Mouse (Mus musculus): ENCODE results near the gene Cldn13.
A peak's percentile ranks its signal among the peaks of the same experiment; 100 is the strongest.

Cldn13 gene

DNA sequence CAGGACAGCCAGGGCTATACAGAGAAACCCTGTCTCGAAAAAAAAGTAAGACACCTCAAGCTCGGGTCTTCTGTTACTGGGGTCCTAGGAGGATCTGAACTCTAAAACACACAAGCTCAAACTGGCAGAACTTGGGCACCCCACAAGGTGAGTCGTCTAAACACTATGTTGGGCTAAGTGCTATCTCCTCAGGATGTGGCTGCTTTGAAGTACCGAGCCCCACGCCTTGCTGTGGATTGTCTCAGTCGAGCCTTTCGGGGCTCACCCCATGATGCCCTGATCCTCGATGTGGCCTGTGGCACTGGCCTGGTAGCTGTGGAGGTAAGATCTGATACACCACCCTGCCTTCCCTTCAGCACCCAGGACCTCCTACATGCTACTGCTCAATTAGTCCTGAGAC is 18.0 kb upstream of the Cldn13 start:
- DNase-seq, result no peak

DNA sequence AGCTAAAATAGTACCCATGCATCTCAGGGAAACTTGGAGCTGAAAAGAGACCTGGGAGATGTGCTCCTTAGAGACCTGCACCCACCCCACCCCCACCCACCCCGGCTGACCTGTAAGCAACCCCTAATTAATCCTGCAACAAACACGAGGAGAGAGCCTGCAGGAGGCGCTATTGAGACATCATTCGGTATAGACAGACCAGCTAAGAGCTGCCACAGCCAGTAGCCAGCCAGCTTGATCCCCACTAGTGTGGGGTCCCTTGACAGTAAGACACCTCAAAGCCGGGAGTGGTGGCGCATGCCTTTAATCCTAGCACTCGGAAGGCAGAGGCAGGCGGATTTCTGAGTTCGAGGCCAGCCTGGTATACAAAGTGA is 17.6 kb upstream of the Cldn13 start:
- DNase-seq, result peak; percentile 66 to 79

DNA sequence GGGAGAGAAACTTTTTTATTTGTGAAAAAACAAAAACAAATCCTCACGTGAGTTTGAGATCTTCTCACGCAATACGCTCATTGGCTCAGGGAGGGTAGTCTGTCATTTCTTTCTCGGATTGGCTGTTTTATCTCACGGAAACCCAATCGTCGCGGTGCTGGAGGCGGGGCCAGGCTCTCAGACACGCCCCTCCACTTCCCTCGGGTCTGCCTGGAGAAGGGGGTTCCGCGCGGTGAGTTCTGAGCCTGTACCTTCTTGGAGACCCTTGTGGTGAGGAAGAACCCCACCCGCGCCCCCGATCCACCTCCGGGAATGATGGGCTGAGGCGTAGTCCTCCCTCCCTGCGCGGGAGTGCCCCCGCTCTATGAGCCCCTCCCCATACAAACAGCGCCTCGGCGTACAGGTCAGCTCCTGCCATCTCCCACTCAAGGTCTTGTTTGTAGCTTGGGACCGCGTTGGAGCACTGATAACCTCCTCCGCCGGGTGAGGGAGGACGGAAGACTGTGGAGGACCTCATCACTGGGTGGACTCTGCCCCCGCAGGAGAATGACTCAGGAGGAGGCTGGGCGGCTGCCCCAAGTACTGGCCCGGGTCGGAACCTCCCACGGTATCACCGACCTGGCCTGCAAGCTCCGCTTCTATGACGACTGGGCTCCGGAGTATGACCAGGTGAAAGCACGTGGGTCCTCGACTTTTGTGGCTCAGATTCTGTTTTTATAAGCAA is 17.0 kb upstream of the Cldn13 start, which contains the start of gene Mettl27:
Gene Mettl27, plus strand, starts transcription at position 190 of the 724 bp plus-strand sequence.
- DNase-seq, result peak; percentile 93 to 94

DNA sequence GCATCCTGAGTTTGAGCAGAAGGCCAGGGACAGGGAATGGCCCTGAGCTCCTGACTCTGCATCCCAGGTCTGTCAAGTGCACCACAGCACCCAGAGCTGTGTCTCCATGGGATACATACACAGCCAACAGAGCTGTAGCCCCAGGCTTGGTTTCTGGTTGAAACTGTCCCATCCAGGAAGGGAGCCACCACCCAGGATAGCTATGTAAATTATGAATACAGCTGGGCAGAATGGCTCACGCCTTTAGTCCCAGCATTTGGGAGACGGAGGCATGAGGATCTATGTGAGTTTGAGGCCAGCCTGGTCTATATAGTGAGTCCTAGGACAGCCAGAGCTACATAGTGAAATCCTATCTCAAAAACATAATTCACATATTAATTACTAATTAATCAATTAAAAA is 14.7 kb upstream of the Cldn13 start:
- no peak for DNase-seq

DNA sequence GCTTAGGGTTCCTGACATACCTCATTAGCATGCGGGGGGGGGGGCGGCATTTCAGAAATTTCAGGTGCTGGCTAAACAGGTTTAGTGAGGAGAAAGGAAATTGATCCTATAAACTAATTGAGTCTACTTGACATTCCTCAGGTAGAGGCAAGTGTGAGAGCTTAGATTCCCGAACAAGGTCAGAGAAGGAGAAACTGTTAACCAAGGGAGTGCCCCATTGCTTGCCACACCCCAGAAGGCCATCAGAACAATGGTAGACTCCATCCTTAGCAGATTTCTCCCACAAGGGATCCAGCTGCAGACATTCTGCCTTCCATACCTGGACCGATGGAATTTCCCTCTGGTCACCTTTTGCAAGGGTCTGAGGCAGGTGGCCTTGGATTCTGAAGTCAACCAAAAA is 11.4 kb upstream of the Cldn13 start:
- DNase-seq, result no peak

DNA sequence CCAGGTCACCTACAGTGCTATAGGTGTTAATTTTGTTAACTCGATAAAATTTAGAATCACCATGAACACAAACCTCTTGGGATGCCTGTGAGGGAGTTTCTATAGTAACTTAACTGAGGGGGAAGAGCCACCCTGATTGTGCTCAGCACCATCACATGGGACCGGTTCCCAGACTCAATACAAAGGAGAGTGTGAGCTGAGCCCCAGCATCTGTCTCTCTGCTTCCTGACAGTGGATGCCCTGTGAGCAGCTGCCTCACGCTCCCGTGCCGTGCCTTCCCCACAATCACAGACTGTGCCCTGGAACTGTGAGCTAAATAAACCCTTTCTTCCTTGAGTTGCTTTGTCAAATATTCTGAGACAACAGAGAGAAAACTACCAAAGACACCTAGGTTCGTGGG is 7.8 kb upstream of the Cldn13 start:
- no peak for DNase-seq

DNA sequence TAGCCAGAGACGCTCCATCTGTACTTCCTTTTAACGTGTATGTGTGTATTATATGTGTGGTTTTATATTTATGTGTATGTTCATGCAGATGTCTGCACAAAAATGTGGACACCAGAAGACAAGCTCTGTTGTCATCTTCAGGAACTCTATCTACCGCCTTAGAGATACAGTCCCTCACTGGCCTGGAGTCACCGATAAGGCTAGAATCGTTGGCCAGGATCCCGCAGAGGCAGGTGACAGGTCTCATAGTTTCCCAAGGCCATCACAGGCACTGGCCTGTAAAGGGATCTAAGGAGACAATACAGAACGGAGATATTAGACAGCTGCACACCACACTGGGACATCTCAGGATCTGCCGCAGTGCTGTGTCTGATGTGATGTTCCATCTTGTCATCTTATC is 5.8 kb upstream of the Cldn13 start:
- no peak for DNase-seq

DNA sequence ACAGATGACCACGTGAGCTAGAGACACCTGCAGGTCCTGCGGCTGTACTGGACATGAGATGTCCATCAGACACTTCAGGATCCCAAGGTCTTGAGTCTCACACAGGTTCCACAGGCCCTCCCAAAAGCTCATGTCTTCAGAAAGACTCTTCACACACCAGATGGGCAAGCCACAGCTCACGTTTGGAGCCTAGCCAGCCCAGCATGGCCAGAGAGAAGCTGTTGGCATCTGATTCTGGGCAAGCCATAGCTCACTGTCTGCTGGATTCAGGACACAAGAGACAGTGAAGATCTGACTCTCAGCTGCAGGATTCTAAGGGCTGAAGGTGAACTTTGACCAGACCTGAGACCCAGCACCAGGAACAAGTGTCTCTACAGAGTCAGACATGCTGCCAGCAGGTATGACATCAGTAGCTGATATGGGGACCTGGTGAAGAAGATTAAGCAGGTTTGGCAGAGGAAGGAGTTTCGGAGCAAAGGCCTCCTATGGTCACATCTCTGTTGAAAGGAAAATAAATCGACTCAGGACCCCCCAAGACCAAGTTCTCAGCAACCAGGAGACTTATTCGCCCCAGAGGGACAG is 4.9 kb upstream of the Cldn13 start:
- DNase-seq, result no peak

DNA sequence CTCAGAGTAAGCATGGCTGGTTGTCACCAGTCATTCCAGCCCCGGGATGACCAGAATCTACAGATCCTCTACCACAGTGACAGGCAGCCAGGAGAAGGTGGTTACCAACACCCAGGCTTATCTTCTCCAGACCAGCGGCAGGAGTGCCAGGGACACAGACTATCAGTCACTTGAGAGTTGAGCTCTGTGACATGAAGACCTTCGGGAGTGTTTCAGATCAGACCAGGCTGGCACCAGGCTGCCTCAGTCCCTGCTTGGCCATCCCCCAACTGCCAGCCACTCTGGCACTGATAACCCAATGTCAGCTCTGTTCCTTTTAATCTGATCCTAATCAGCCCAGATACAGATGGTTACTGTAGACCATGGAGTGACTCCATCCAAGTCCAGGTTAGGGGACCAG is 3.8 kb upstream of the Cldn13 start:
- DNase-seq, result no peak

DNA sequence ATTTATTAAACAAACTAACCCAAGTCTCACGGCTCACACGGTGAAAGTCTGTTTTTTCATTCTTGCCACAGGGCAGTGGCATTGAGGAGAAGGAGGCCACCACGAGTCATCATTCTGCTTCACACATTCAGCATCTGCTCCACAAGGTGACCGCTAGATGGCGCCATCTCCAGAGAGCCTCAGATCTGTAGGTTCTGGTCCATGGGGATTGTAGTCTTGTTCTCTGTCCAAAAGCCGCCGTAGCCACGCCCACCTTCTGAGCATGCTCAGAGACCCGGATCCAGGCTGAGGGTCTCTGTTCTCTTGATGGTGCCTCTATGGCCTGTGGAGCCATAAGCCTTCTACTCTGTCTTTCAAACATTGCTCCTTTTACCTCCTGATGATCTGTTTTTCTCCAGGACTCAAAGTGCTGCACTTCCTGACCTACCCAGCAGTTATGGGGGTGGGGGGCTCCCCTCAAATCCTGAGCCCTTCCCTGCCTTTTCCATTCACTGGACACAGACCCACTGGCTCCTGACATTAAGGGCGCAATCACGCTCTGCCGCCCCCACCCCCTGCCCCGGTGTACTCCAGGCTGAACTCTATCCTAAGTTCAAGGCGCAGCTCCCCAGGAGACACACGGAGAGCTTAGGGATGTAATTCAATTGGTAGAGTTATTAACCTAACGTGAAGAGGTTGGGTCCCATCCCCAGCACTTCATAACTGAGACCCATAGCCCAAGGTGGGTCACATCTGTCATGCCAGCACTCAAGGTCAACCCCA is 2.9 kb upstream of the Cldn13 start:
- peak; percentile 66 to 87 for DNase-seq

DNA sequence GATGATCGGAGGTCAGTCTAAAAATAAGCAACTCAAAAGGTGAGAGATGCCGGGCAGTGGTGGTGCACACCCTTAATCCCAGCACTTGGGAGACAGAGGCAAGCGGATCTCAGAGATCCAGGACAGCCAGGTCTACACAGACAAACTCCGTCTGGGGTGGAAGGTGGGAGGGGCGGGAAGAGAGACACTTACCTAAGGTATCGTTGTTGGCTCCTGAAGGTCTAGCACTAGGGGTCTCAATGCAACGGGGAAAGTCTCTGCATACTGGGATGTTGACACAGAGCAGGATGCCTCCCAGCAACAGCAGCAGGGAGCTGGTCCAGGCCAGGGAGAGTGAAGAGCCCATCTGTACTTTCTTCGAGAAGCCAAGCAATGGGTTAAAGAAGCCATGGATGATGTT is 816 bp downstream of the Cldn13 start:
- no peak for DNase-seq

DNA sequence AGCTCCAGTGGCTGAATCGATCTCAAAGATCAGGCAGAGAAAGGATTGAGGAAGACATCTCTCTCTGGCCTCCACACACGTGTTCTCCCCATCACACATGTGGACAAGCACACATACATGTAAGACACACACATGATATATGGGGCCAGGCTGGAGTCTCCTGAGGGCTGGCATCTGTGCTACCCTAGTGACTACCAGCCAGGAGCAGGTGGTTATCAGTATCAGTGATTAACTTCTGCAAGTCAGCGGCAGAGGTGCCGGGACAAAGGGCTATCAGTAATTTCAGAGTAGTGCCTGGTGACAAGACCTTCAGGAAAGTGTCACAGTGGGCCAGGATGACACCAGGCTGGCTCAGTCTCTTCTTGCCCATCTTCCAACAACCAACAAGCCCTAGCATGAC is 1.6 kb downstream of the Cldn13 start:
- no peak for DNase-seq

DNA sequence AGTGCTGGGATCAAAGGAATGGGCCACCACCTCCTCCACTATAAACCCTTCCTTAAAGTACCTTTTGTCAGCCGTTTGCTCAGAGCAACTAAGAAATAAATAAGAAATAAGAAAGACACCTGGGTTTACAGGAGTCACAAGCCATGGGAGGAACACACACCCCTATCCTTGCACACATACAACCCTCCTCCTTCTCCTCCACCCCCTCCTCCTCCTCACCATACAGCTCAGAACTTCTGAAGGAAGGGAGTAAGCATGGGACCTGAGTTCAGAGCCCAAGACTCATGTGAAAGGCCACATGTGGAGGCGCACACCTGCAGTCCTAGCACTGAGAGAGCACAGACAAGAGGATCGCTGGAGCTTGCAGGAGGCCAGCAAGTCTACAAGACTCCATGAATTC is 2.0 kb downstream of the Cldn13 start:
- no peak for DNase-seq

DNA sequence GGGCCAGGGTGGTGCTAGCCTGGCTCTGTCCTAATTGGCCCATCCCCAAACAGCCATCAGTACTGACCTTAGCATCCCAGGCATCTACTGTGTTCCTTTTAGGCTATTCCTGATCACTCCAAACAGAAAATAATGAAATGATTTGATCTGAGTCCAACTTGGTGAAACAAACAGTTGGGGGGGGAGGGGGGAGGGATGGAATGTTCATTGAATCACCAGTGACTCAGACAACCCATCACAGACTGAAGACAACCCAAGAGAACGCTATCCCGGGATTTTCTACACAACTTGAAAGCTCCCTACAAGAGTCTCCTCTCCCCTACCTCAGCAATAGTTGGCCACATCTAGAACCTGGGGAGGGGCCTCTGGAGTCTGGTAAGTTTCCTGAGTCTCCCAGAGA is 3.4 kb downstream of the Cldn13 start:
- DNase-seq, result no peak

DNA sequence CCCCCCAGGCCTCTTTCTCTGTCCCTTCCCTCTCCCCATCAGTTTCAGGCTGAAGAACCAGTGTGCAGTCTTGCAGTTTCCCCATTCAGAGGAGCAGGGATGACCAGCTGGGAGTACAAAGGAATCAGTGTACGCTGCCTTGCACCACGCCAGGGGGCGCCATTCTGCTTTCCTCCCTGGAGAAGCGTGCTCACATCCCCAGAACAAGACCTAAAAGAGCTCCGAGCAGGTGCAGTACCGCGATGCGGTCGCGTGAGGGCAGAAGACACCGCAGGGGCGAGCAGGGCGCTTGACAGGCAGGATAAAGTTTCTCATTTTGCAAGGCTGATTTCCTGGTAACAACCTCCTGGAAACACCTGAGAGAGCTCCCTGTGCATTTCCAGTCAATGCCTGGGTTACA is 8.2 kb downstream of the Cldn13 start:
- DNase-seq, result peak; percentile 93 to 98

DNA sequence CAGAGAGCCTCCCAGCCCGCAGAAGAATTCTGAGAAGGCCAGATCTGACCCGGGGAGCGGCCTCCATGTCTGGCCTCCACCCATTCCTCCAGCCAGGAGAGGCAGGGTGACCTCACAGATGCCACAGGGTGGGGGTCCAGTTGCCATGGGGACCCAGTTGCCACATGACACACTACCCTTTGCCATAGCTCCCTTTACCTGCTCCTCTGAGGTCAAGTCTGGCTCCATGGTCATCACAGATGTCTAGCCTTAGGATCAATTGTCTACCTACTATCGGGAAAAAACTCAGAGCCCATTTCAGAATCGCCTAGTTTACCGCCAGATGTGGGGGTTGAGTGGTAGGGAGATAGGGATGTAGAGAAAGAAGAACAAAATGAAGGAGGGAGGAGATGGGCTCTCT is 8.7 kb downstream of the Cldn13 start, which contains the start of gene Tmem270:
Gene Tmem270, minus strand, starts transcription at position 101 of the 400 bp plus-strand sequence.
- no peak for DNase-seq

DNA sequence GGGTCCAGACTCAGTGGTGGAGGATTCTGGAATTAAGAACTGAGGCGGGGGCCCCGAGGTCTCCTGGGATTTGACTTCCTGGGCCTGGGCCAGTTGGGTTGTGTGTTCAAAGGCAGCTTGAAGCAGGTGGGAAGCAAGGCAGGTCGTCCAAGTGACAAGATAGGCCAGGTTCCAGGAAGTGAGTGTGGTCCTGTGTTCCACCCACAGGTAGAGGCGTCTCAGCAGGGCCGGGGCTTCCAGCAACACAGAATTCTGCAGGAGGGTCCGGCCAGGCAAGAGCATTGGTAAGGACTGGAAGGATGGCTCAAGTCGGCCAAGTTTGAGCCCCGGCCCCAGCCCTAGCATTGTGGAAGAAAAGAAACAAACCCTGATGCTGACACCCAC is 13.7 kb downstream of the Cldn13 start:
- no peak for DNase-seq

DNA sequence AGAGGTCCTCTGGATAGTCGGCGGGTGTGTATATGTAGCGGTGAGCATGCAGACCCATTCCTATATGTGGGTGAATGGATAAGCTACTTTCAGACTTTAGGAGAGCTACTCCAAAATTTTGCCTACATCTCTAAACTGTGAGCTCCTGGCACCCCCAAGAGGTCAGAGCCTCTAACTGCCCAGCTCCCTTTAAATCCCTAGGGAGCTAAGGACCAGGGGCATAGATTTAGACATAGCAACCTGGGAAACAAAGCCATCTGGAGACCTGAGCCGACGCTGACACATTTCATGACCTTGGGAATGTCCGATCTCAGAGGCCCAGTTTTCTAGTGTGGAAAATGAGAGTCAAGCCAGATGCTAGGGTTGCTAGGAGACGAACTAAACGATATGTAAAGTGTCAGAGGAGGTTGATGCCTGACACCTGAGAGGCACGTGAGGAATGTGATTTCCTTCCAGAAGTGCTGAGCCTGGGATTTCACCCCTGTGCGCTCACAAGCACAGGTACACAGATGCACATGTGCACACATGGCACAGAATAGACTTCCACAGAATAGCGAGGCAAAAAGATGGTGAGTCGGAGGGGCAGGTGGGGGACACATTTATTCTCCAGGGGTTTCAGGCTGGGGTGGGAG is 14.2 kb downstream of the Cldn13 start:
- DNase-seq, result peak; percentile 41 to 66

DNA sequence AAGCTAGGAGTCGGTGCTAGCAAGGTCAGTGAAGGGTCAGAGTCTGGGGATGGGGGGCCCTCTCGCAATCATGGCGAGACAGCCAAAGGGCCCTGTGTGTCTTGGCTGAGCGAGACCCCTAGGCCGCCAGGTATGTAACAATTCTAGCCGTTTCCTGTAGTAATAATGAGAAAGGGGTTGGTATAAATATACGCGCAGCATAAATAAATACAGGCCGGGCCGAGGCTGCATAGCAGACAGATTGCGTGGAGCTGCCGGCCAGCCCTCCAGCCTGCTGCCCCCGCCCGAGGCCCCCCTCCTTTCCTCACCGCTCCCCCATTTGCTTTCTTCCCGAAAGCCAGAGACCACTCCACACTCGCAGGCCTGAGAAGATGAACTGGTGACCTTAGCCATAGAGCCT is 17.7 kb downstream of the Cldn13 start:
- no peak for DNase-seq

DNA sequence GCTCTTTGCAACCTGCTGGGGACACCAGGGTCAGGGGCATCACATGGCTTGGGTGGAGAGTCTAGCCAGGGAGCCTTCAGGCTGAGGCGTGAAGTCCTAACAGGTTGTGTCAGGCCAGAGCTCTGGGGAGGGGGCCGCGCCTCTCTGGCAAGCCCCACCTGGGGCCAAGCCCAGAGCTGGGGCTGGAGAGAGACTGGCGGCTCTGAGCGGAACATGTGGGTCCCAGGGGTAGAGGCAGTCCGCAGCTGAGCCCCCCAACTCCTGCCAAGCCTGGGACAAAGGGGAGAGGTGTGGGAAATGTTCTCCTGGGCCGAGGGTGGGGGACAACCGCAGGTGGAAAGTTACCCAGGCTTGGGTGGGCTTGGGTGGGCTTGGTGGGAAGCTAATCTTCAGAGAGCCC is 18.4 kb downstream of the Cldn13 start:
- no peak for DNase-seq

DNA sequence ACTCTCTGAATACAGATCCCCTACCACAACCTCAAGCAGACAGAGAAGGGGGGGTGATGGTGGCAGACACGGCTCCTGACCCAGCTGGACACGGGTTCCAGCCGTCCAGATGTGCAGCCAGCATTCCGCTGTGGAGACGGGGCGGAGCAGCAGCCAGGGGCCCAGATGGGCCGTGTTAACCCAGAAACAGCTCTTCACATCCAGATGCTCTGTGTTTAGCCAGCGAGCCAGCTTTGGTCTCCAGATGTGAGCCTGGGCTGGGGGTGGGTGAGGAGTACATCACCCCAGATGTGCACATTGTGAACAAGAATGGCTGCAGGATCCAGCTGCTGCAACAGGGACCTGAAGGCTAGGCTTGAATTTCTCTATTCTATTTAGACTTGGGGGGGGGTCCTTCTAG is 20.0 kb downstream of the Cldn13 start:
- no peak for DNase-seq

DNA sequence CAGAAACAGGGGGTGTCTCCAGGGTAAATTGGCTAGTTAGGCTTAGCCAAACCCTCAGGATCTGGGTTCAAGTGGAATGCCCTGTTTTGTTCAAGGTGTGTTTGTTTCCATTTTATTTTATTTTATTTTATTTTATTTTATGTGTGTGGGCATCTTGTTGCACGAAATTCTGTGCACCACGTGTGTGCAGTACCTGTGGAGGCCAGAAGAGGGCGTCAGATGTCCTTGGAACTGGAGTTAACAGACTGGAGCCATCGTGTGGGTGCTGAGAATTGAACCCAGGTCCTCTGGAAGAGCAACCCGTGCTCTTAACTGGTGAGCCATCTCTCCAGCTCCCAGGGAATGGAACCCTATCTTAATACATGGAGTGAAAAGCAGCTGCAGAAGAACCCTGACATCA is 22.6 kb downstream of the Cldn13 start:
- no peak for DNase-seq

DNA sequence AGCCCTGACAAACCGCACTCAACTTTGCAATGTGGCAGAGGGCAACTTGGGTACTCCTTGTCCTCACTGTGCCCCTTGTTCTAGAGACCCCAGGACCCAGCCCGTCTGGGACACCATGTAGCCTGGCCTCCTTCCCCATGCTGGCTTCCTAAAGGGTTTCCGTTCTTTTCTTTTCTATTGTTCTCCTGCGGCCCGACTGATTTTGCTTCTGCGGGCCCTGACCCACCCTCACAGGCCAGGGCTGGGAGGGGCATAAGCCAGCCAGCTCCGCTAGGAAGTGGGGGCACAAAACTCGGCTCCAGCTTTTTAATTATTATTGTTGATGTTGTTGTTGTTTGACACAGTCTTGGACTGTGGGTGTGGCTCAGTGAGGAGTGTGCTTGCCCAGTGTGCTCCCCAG is 23.8 kb downstream of the Cldn13 start:
- peak; percentile 36 to 40 for DNase-seq

DNA sequence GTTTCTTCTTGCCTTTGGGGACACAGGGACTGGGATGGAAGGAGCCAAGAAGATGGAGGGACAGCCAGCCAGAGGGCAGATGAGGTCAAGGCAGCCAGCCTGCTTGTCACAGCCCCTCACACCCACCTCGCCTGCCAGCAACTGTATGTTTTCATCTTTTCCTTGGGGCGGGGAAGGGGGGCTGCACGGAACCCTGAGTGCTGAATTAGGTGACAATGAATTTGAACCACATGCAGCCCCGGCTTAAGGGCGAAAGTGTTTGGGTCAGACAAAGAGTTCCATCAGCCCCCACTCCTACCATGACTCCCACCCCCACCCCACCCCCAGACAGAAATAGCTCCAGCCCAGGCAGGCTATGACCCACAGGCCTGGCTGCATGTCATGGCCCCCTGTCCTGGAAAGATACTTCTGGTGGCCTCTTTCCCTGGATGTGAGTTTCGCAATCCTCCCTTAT is 24.7 kb downstream of the Cldn13 start:
- peak in 1 of 2 experiments; percentile 13 for DNase-seq

Measured in kidney, postnatal 36 days (tissue).